Mouse (Mus musculus): ENCODE results near the gene Pik3c2a. TPM values are rescaled to one million over a fixed set of nuclear protein-coding genes. Genes with fewer than 3 reads are reported as not detected.
"Not testable (repeated sequence)": the region's sequence is repeated elsewhere in the genome, so short reads cannot be mapped to it uniquely, and the experiment has no call there.

The Pik3c2a gene
- polyA plus RNA-seq, 1 experiment from 2014 or later: 22.4 TPM

DNA sequence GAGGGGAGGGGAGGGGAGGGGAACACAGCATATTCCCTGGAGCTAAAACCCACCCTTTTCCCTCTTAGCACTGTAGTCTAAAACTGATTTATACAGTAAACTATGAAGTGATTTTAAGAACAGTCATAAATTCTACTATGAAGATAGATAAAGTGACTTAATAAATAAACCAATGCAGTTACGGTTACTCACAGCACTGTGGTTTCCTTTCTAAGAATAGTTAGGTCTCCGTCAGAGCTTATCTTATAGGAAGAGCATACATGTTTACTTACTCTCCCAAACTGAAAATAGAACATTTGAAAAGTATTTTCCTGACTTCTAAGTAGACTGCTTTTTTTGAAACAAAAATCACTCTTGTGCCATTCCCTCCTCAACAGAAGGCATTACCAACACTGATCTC, 12.3 kb downstream of the Pik3c2a start:
- no peak overlapping the region for H3K4me2 ChIP-seq (ENCODE audit: low read depth, low read length)
- WGBS: 76% methylated on average over 2 of the region's 2 CpGs
- H3K27ac ChIP-seq (ENCODE audit: low read depth, low read length): no peak overlapping the region
- H3K4me1 ChIP-seq (ENCODE audit: control insufficient read depth, insufficient read depth, low read length): no peaks in the 10 kb centered on the region
- H3K9me3 ChIP-seq (ENCODE audit: control insufficient read depth, low read length): no peaks in the 10 kb centered on the region
- ATAC-seq (ENCODE audit: low read depth): no peak
- no peaks in the 10 kb centered on the region for H3K27me3 ChIP-seq (ENCODE audit: control insufficient read depth, insufficient read depth, low read length)
- H3K4me3 ChIP-seq (ENCODE audit: low read depth, low read length): no peak overlapping the region
- H3K9ac ChIP-seq (replicated peaks; ENCODE audit: low read depth, low read length): no peak overlapping the region
- H3K36me3 ChIP-seq (ENCODE audit: control insufficient read depth, insufficient read depth, low read length): no peaks in the 10 kb centered on the region

DNA sequence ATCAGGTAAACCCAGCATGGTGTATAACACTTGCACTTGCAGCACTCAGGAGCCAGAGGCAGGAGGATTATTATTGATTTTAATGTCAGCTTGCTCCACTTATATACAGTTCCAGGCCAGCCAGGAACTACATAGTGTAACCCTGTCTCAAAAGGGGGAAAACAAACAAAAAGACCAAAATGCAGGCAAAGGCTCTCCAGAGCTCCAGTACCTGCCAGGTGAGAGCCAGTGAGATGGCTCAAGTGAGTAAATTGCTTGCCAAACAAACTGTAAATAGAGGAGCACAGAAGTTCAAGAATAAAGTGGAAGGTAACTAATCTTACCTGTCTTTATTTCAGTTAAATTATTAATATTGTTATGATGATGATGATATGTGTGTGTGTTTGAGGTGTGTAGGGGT, 16.0 kb downstream of the Pik3c2a start:
- Histone ChIP-seq H3K4me1 (ENCODE audit: control insufficient read depth, insufficient read depth, low read length) (no peaks in the 10 kb centered on the region), H3K4me2 (ENCODE audit: low read depth, low read length) (no peak overlapping the region), H3K27me3 (ENCODE audit: control insufficient read depth, insufficient read depth, low read length) (no peaks in the 10 kb centered on the region), H3K4me3 (ENCODE audit: low read depth, low read length) (no peak overlapping the region), H3K9ac (replicated peaks; ENCODE audit: low read depth, low read length) (no peak overlapping the region), H3K9me3 (ENCODE audit: control insufficient read depth, low read length) (no peaks in the 10 kb centered on the region), H3K27ac (ENCODE audit: low read depth, low read length) (no peak overlapping the region), H3K36me3 (ENCODE audit: control insufficient read depth, insufficient read depth, low read length) (no peaks in the 10 kb centered on the region)
- ATAC-seq (ENCODE audit: low read depth): no peak

DNA sequence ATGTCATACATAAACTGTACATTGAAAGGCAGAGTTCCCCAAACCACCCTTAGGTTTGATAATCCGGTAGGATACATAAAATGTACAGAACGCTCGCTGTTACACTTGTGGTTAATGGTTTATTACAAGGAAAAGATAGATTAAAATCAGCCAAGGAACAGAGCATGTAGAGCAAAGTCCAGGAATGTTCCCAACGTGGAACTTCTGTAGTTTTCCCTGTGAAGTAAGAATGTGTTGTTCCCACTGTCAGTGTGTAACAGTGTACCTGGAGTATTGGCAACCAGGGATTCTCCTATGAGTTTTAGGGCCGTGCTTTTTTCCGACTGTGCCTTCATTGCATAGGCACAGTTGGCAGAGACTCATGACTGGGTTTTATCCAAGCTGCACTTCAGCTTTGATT, 17.5 kb downstream of the Pik3c2a start:
- WGBS: 94% methylated on average over 6 of the region's 6 CpGs
- Histone ChIP-seq H3K9me3 (ENCODE audit: control insufficient read depth, low read length) (no peaks in the 10 kb centered on the region), H3K4me2 (ENCODE audit: low read depth, low read length) (no peak overlapping the region)

DNA sequence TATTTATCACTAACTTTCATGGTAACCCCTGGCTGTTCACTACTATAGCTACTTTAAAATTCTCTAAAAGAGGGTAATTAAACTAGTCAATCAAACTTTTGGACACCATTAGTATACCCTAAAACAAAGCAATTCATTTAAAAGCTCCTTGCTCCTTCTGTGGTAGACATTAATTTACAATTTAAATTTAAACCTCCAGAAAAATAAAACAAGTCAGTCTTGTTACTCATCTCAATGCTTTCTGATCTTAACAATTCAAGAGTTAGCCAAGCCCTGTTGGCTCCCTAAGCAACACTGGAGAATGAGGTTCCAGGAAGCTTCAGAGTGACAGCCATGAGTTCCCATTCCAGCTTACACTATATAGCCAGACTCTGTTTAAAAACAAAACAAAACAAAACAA, 22.2 kb downstream of the Pik3c2a start:
- ATAC-seq (ENCODE audit: low read depth): no peak
- no peaks in the 10 kb centered on the region for H3K27me3 ChIP-seq (ENCODE audit: control insufficient read depth, insufficient read depth, low read length)
- H3K4me1 ChIP-seq (ENCODE audit: control insufficient read depth, insufficient read depth, low read length): no peaks in the 10 kb centered on the region
- H3K9me3 ChIP-seq (ENCODE audit: control insufficient read depth, low read length): no peaks in the 10 kb centered on the region
- no peak overlapping the region for H3K9ac ChIP-seq (replicated peaks; ENCODE audit: low read depth, low read length)
- H3K4me2 ChIP-seq (ENCODE audit: low read depth, low read length): no peak overlapping the region
- no peak overlapping the region for H3K4me3 ChIP-seq (ENCODE audit: low read depth, low read length)
- H3K36me3 ChIP-seq (ENCODE audit: control insufficient read depth, insufficient read depth, low read length): peaks cover 7% of the 10 kb centered on the region; the same call in 1 of the 2 replicates
- no peak overlapping the region for H3K27ac ChIP-seq (ENCODE audit: low read depth, low read length)

More for the DNA sequence above, 17.5 kb downstream of the Pik3c2a start:
- H3K4me1 ChIP-seq (ENCODE audit: control insufficient read depth, insufficient read depth, low read length): no peaks in the 10 kb centered on the region
- no peak overlapping the region for H3K27ac ChIP-seq (ENCODE audit: low read depth, low read length)
- H3K4me3 ChIP-seq (ENCODE audit: low read depth, low read length): no peak overlapping the region
- ATAC-seq (ENCODE audit: low read depth): no peak
- H3K27me3 ChIP-seq (ENCODE audit: control insufficient read depth, insufficient read depth, low read length): no peaks in the 10 kb centered on the region
- H3K36me3 ChIP-seq (ENCODE audit: control insufficient read depth, insufficient read depth, low read length): no peaks in the 10 kb centered on the region
- no peak overlapping the region for H3K9ac ChIP-seq (replicated peaks; ENCODE audit: low read depth, low read length)

DNA sequence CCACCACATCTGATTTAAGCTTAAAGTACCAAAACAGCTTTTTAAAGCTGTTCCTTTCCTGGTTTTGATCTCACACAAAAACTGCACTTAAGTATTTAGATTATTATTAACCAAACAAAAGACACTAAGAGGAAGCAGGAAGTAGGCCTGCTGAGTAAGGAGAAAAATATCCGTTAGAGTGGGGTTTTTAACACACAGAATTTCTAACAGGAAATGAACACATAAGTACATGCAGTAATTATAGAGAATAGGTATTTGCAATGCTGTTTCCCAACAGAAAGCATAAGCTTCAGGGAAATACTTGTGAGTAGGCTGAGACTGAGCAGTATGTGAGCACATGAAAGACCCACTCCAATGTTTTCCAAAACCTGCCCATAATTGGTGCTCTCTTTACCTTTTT, 33.8 kb downstream of the Pik3c2a start:
- no peaks in the 10 kb centered on the region for H3K9me3 ChIP-seq (ENCODE audit: control insufficient read depth, low read length)
- ATAC-seq (ENCODE audit: low read depth): no peak
- WGBS: 58% methylated on average over 1 of the region's 1 CpGs
- H3K27me3 ChIP-seq (ENCODE audit: control insufficient read depth, insufficient read depth, low read length): no peaks in the 10 kb centered on the region
- no peaks in the 10 kb centered on the region for H3K4me1 ChIP-seq (ENCODE audit: control insufficient read depth, insufficient read depth, low read length)
- H3K4me3 ChIP-seq (ENCODE audit: low read depth, low read length): no peak overlapping the region
- no peaks in the 10 kb centered on the region for H3K36me3 ChIP-seq (ENCODE audit: control insufficient read depth, insufficient read depth, low read length)
- H3K9ac ChIP-seq (replicated peaks; ENCODE audit: low read depth, low read length): no peak overlapping the region
- H3K4me2 ChIP-seq (ENCODE audit: low read depth, low read length): no peak overlapping the region
- no peak overlapping the region for H3K27ac ChIP-seq (ENCODE audit: low read depth, low read length)

DNA sequence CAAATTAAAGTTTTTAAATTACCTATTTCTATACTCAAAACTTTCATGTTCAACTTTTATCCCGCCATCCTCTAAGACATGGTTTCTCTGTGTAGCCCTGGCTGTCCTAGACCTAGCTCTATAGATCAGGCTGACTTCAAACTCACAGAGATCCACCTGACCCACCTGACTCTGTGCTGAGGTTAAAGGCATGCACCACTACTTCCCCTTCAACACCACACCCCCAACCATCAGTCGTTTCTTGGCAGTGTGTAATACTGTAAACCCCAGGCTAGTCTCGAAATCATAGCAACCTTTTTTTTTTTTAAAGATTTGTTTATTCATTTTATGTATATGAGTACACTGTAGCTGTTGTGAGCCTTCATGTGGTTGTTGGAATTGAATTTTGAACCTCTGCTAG, 50.9 kb downstream of the Pik3c2a start:
- no peak overlapping the region for H3K9ac ChIP-seq (replicated peaks; ENCODE audit: low read depth, low read length)
- no peak overlapping the region for H3K4me3 ChIP-seq (ENCODE audit: low read depth, low read length)
- H3K27me3 ChIP-seq (ENCODE audit: control insufficient read depth, insufficient read depth, low read length): no peaks in the 10 kb centered on the region
- WGBS: 90% methylated on average over 3 of the region's 3 CpGs
- ATAC-seq (ENCODE audit: low read depth): no peak
- no peaks in the 10 kb centered on the region for H3K36me3 ChIP-seq (ENCODE audit: control insufficient read depth, insufficient read depth, low read length)
- no peak overlapping the region for H3K4me2 ChIP-seq (ENCODE audit: low read depth, low read length)
- H3K9me3 ChIP-seq (ENCODE audit: control insufficient read depth, low read length): no peaks in the 10 kb centered on the region
- no peak overlapping the region for H3K27ac ChIP-seq (ENCODE audit: low read depth, low read length)
- H3K4me1 ChIP-seq (ENCODE audit: control insufficient read depth, insufficient read depth, low read length): no peaks in the 10 kb centered on the region

DNA sequence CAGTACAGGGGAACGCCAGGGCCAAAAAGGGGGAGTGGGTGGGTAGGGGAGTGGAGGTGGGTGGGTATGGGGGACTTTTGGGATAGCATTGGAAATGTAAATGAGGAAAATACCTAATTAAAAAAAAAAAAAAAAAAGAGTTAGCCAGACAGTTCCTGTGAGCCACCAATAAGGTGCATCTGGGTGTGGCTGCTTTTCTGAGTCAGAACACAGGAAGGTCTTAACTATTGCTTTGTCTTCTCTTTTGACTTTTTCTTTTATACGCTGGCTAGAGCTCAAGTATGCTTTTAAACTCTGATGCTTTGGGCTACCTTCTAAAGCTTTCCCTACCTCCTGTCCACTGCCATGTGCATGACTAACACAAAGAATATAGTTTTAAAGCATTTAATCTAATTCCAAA, 55.9 kb downstream of the Pik3c2a start:
- H3K9ac ChIP-seq (replicated peaks; ENCODE audit: low read depth, low read length); H3K4me3 ChIP-seq (ENCODE audit: low read depth, low read length); H3K4me1 ChIP-seq (ENCODE audit: control insufficient read depth, insufficient read depth, low read length); H3K27ac ChIP-seq (ENCODE audit: low read depth, low read length); H3K4me2 ChIP-seq (ENCODE audit: low read depth, low read length); H3K36me3 ChIP-seq (ENCODE audit: control insufficient read depth, insufficient read depth, low read length); H3K27me3 ChIP-seq (ENCODE audit: control insufficient read depth, insufficient read depth, low read length); H3K9me3 ChIP-seq (ENCODE audit: control insufficient read depth, low read length); ATAC-seq (ENCODE audit: low read depth): not testable (repeated sequence)
- WGBS: 93% methylated on average over 2 of the region's 2 CpGs

DNA sequence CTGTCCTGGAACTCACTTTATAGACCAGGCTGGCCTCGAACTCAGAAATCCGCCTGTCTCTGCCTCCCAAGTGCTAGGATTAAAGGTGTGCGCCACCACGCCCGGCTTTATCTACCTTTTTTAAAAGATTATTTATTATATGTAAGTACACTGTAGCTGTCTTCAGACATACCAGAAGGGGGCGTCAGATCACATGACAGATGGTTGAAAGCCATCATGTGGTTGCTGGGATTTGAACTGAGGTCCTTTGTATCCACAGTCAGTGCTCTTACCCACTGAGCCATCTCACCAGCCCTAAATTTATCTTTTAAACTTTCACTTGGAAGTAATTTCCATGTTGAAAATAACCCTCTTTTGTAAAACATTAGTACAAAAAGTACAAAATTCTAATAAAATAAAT, 64.1 kb downstream of the Pik3c2a start:
- not testable (repeated sequence) for H3K4me3 ChIP-seq (ENCODE audit: low read depth, low read length); H3K9me3 ChIP-seq (ENCODE audit: control insufficient read depth, low read length); ATAC-seq (ENCODE audit: low read depth); H3K4me1 ChIP-seq (ENCODE audit: control insufficient read depth, insufficient read depth, low read length); H3K27me3 ChIP-seq (ENCODE audit: control insufficient read depth, insufficient read depth, low read length); H3K27ac ChIP-seq (ENCODE audit: low read depth, low read length); H3K9ac ChIP-seq (replicated peaks; ENCODE audit: low read depth, low read length); H3K4me2 ChIP-seq (ENCODE audit: low read depth, low read length)
- WGBS: 90% methylated on average over 6 of the region's 6 CpGs
- peaks cover 13% of the 10 kb centered on the region for H3K36me3 ChIP-seq (ENCODE audit: control insufficient read depth, insufficient read depth, low read length)

DNA sequence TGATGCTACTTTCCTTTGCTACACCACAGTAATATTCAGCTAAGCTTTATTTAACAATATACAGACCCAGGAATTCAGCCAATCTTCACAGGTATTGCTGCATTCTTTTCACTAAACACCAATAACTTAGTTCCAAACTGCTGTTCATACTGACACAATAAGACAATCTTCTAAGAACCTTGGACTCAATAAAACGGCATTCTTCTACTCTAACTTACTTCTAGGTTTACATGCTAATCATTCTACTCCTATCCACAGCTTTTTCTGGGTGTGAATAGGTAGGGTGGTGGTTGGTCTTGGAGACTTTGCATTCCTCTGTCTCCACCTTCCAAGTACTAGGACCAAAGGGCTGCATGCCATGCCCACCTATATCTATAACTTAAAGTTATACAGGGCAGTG, 69.0 kb downstream of the Pik3c2a start:
- Histone ChIP-seq H3K4me3 (ENCODE audit: low read depth, low read length) (no peak overlapping the region), H3K9ac (replicated peaks; ENCODE audit: low read depth, low read length) (no peak overlapping the region), H3K4me1 (ENCODE audit: control insufficient read depth, insufficient read depth, low read length) (no peaks in the 10 kb centered on the region), H3K27ac (ENCODE audit: low read depth, low read length) (no peak overlapping the region), H3K36me3 (ENCODE audit: control insufficient read depth, insufficient read depth, low read length) (peaks cover 13% of the 10 kb centered on the region), H3K4me2 (ENCODE audit: low read depth, low read length) (no peak overlapping the region), H3K9me3 (ENCODE audit: control insufficient read depth, low read length) (no peaks in the 10 kb centered on the region), H3K27me3 (ENCODE audit: control insufficient read depth, insufficient read depth, low read length) (no peaks in the 10 kb centered on the region)
- ATAC-seq (ENCODE audit: low read depth): no peak
- 87% methylated on average over 1 of the region's 1 CpGs for WGBS

DNA sequence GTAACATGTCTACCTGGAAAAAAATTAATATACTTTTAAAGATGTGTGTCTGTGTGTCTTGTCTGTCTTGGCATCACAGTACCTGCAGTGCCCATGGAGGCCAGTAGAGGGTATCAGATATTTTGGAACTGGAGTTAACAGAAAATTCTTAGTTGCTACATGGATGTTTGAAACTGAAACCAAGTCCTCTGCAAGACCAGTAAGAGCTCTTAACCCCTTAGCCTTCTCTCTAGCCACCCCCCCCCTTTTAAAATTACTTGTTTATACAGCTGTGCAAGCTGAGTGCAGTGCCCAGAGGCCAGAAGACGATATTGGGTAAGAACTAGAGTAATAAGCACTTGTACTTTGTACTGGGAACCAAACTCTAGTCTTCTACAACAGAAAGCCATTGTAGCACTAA, 107.0 kb downstream of the Pik3c2a start:
- H3K36me3 ChIP-seq (ENCODE audit: control insufficient read depth, insufficient read depth, low read length): peaks cover 11% of the 10 kb centered on the region
- H3K9me3 ChIP-seq (ENCODE audit: control insufficient read depth, low read length): no peaks in the 10 kb centered on the region
- WGBS: 83% methylated on average over 1 of the region's 1 CpGs
- H3K4me3 ChIP-seq (ENCODE audit: low read depth, low read length): no peak overlapping the region
- ATAC-seq (ENCODE audit: low read depth): no peak
- no peak overlapping the region for H3K4me2 ChIP-seq (ENCODE audit: low read depth, low read length)
- no peak overlapping the region for H3K9ac ChIP-seq (replicated peaks; ENCODE audit: low read depth, low read length)
- no peaks in the 10 kb centered on the region for H3K27me3 ChIP-seq (ENCODE audit: control insufficient read depth, insufficient read depth, low read length)
- H3K4me1 ChIP-seq (ENCODE audit: control insufficient read depth, insufficient read depth, low read length): peaks cover 8% of the 10 kb centered on the region
- no peak overlapping the region for H3K27ac ChIP-seq (ENCODE audit: low read depth, low read length)
